Mouse (Mus musculus): ENCODE data around the gene Tspan11. TPM values are rescaled to one million over a fixed set of nuclear protein-coding genes. Genes with fewer than 3 reads are reported as not detected.

Tspan11 gene
- polyA plus RNA-seq, 1 experiment from 2014 or later: 9.8 TPM

DNA sequence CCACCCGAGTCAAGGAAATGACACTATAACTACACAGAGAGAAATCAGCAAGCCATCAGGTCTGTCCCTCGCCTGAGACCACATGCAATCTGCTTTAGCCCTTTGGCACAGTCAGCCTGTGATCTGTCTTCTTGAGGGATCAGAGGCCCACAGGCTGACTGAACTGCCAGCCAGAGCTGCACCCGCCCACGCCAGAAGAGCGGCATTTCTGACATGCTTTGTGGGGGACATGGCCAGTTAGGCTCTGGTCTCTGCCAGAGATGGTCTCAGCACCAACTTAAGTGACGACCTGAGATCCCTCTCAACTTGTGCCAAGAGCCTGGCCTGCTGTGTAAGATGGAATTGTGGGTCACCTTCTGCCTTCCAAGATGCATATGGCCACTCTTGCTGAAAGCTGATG is 89.3 kb downstream of the Tspan11 start:
- H3K36me3 ChIP-seq: no peaks in the 10 kb centered on the region
- ATAC-seq (ENCODE audit: low read depth): no peak
- no peak overlapping the region for H3K27ac ChIP-seq (replicated peaks)
- H3K9ac ChIP-seq: no peak overlapping the region
- H3K27me3 ChIP-seq: no peaks in the 10 kb centered on the region
- no peak overlapping the region for H3K4me2 ChIP-seq
- WGBS: 90% methylated on average over 6 of the region's 6 CpGs
- H3K9me3 ChIP-seq: no peaks in the 10 kb centered on the region
- peaks cover 66% of the 10 kb centered on the region for H3K4me1 ChIP-seq (replicated peaks)
- no peak overlapping the region for H3K4me3 ChIP-seq

DNA sequence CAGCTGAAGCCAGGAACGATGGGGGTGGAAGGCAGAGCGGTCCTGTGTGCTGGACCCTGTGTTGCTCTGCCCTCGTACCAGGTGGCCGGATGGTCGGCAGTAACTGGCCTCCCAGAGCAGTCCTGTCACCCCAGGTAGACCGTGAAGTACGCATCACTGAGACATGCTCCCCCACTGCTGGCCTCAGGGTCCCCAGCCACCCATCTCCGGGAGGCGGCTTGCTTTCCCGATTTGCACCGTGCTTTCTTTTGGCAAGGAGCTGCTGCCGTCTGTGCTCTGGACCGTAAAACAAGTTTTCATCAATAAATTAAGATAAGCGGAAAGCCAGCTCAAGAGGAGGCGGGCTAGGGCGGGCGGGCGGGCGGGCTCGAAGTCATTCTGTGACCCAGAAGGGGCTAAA is 91.6 kb downstream of the Tspan11 start:
- 0 out of 2 replicates have a peak, but pooled peaks have one; percentile 16 for ATAC-seq (ENCODE audit: low read depth)
- peaks cover 5% of the 10 kb centered on the region; the same call in 1 of the 2 replicates for H3K27me3 ChIP-seq
- peak overlapping the region; percentile 44 for H3K4me2 ChIP-seq
- no peaks in the 10 kb centered on the region for H3K9me3 ChIP-seq
- H3K27ac ChIP-seq (replicated peaks): peak overlapping the region; percentile 72
- H3K4me3 ChIP-seq: no peak overlapping the region
- 15% methylated on average over 20 of the region's 20 CpGs for WGBS
- peak overlapping the region; percentile 52; the same call in 1 of the 2 replicates for H3K9ac ChIP-seq
- no peaks in the 10 kb centered on the region for H3K36me3 ChIP-seq
- peaks cover 57% of the 10 kb centered on the region for H3K4me1 ChIP-seq (replicated peaks)

DNA sequence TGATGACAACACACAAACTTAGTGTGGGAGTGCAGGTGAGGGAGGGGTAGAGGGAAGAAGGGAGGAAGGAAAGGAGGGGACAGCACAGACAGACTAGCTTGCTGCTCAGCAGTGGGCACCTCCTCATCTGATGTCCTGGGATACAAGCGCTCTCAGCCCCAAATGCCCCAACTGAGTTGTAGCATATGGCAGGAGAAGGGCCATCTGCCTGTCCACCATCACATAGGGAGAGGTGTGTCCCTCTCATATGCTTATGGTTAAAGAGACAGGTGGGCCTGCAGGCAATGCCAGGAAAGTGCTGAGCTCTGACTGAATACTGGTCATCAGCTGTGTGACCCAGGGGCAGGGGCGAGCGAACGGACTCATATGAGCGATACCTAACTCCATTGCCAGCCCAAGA is 92.4 kb downstream of the Tspan11 start:
- Histone ChIP-seq H3K4me2 (no peak overlapping the region), H3K36me3 (no peaks in the 10 kb centered on the region), H3K27ac (replicated peaks) (no peak overlapping the region), H3K4me1 (replicated peaks) (peaks cover 48% of the 10 kb centered on the region), H3K9me3 (no peaks in the 10 kb centered on the region), H3K27me3 (peaks cover 6% of the 10 kb centered on the region; the same call in 1 of the 2 replicates), H3K4me3 (no peak overlapping the region), H3K9ac (no peak overlapping the region)
- ATAC-seq (ENCODE audit: low read depth): no peak
- 95% methylated on average over 5 of the region's 5 CpGs for WGBS

DNA sequence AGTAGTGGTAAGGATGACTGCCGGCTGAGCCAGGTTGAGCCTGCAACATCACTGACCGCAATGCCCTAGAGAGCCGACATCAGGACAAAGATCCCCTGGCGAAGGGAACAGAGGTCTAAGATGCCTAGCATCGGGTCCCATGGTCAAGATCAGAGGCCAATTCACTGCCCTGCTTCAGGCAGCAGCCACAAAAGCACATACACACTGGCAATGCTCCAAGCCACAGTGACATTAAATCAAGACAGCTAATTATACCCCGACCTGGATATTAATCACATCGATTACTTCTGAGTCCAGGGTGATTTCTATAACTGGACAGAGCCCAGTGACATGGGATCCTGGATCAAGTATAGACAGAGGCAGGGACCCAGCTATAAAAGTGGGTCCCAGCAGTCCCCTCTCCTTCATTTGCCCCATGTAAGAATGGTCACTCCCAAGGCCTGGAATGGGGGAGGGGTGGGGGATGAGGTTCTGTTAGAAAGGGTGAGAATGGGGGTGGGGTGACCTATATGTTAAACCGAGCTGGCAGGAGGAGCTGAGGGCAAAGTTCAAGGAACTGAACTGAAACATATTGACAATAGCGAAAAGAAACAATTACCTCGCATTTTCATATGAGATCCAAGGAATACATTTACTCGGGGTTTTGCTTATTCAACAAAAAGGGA is 93.1 kb downstream of the Tspan11 start:
- Histone ChIP-seq H3K4me2 (no peak overlapping the region), H3K36me3 (no peaks in the 10 kb centered on the region), H3K9me3 (no peaks in the 10 kb centered on the region), H3K4me3 (no peak overlapping the region), H3K27ac (replicated peaks) (no peak overlapping the region), H3K4me1 (replicated peaks) (peaks cover 48% of the 10 kb centered on the region), H3K27me3 (peaks cover 6% of the 10 kb centered on the region; the same call in 1 of the 2 replicates), H3K9ac (no peak overlapping the region)
- 52% methylated on average over 11 of the region's 11 CpGs for WGBS
- no peak for ATAC-seq (ENCODE audit: low read depth)

DNA sequence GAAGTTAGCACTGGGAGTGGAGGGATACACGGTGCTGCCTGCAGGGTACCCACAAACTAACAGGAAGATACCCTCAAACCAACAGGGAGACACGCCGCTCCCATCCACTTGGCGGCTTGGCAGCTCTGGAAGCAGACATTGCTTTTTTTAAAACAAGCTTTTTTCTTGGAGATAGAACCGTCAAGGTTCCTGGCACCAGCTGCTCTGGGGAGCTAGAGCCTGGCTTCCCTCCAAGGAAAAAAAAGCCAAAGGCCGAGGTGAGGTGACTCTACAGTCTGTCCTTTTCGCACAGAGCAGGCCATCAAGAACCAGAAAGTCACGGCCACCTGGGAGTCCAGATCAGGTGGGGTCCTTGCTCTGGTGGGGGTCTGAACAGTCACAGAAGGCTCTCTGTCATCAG is 93.8 kb downstream of the Tspan11 start:
- peaks cover 6% of the 10 kb centered on the region; the same call in 1 of the 2 replicates for H3K27me3 ChIP-seq
- H3K4me1 ChIP-seq (replicated peaks): peaks cover 53% of the 10 kb centered on the region
- no peak for ATAC-seq (ENCODE audit: low read depth)
- WGBS: 62% methylated on average over 8 of the region's 8 CpGs
- no peak overlapping the region for H3K27ac ChIP-seq (replicated peaks)
- H3K4me3 ChIP-seq: no peak overlapping the region
- H3K36me3 ChIP-seq: no peaks in the 10 kb centered on the region
- H3K9me3 ChIP-seq: no peaks in the 10 kb centered on the region
- H3K4me2 ChIP-seq: no peak overlapping the region
- no peak overlapping the region for H3K9ac ChIP-seq

DNA sequence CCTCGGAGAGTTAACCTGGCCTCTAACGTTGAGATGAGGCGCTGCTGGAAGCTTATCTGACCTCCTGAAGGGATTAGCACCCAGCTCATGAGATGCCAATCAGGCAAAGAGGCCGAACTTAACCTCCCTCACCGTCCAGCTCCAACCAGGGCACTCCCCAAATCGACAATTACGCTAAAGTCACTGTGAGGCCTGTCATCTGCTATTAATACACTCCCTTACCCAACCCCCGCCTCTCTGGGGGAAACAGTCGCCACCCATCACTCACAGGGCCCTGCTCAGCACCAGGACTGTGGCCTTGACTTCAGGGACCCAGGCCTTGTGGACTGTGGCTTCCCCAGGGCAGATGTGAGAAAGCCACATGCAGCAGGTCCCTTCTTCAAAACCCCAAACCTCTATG is 99.0 kb downstream of the Tspan11 start:
- ATAC-seq (ENCODE audit: low read depth): no peak
- 70% methylated on average over 9 of the region's 9 CpGs for WGBS

DNA sequence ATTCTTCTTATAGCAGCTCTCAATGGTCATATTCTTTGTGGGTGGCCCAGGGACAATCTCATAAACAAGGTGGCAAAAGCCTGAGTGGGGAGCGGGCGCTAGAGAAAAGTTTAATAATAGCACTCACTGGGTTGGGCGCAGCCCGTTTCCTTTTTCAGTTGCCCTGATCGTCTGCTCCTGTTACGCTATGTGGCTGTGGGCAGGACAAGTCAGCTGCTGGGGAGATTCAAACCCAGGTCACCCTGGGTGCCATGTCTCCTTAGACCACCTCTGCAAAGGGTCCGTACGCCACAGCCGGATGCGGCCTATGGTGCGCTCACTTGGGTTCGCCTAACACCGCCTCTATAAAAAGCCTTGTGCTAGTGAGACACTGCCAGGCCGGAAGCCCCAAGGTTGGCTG is 100.0 kb downstream of the Tspan11 start:
- Histone ChIP-seq H3K27me3 (peaks cover 6% of the 10 kb centered on the region; the same call in 1 of the 2 replicates), H3K9ac (no peak overlapping the region), H3K4me1 (replicated peaks) (peaks cover 31% of the 10 kb centered on the region), H3K36me3 (no peaks in the 10 kb centered on the region), H3K9me3 (no peaks in the 10 kb centered on the region), H3K4me2 (no peak overlapping the region), H3K4me3 (no peak overlapping the region), H3K27ac (replicated peaks) (no peak overlapping the region)
- 93% methylated on average over 14 of the region's 14 CpGs for WGBS
- ATAC-seq (ENCODE audit: low read depth): no peak

More for the DNA sequence above, 99.0 kb downstream of the Tspan11 start:
- Histone ChIP-seq H3K4me1 (replicated peaks) (peaks cover 36% of the 10 kb centered on the region), H3K9me3 (no peaks in the 10 kb centered on the region), H3K9ac (no peak overlapping the region), H3K27ac (replicated peaks) (no peak overlapping the region), H3K4me3 (no peak overlapping the region), H3K36me3 (no peaks in the 10 kb centered on the region), H3K4me2 (no peak overlapping the region), H3K27me3 (peaks cover 6% of the 10 kb centered on the region; the same call in 1 of the 2 replicates)

DNA sequence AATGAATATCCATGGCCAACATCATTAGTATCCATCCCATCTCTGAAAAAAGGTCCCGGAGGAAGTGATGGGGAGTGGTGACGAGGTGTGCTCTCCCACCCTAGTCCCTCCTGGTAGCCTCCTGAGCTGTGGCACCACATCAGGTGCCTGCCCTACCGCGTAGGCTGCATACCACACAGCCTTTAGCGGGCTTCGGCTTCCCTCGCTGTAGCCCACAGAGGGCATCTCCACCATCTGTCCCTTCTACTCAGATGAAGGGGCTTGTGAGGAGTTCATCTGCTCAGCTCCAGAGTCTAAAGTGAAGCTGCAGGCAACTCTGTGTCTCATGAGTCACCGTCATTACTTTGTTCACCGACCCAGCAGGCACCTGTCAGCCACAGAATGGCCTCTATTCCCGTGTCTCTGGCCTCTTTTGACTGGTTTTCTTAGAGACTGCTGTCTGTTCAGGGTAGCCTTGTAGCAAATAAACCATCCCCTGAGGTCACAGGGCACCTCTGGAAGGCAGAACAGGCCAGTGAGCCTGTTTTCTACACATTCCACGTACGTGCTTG is 101.6 kb downstream of the Tspan11 start:
- Histone ChIP-seq H3K4me3 (no peak overlapping the region), H3K27me3 (no peaks in the 10 kb centered on the region), H3K36me3 (no peaks in the 10 kb centered on the region), H3K27ac (replicated peaks) (no peak overlapping the region), H3K4me2 (no peak overlapping the region), H3K9me3 (no peaks in the 10 kb centered on the region), H3K9ac (no peak overlapping the region), H3K4me1 (replicated peaks) (peaks cover 36% of the 10 kb centered on the region)
- WGBS: 69% methylated on average over 12 of the region's 12 CpGs
- ATAC-seq (ENCODE audit: low read depth): no peak

DNA sequence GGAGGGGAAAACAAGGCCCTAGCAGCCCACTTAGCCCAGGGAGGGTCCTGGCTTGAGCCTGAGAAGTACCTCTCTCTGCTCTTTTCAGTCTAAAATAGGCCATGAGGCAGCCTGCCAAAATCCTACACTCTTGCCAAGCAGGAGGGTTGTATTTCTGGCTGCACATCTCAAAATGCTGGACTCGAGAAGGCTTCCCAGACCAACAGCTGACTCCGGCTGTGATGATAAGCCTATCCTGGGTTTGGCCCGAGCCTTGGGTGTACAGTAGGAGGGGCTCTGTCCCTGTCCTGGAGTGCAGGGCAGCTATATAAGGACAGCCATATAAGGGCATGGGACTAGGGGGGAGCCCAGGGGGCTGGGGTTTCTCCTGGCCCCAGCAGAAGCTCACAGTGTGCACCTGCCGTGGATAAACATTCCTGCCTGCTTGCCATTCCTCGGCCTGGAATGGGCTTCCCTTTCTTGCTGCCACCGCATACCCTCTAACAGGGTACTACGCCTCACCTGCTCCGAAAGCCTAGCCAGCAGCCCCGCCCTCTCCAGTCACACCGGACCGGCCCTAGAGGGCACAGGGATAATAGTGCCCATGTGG is 102.3 kb downstream of the Tspan11 start:
- no peak overlapping the region for H3K9ac ChIP-seq
- peak; percentile 46; the same call in 1 of the 2 replicates for ATAC-seq (ENCODE audit: low read depth)
- whole genome bisulfite sequencing: 70% methylated on average over 11 of the region's 11 CpGs
- no peaks in the 10 kb centered on the region for H3K36me3 ChIP-seq
- H3K4me1 ChIP-seq (replicated peaks): peaks cover 36% of the 10 kb centered on the region
- H3K4me3 ChIP-seq: no peak overlapping the region
- no peak overlapping the region for H3K27ac ChIP-seq (replicated peaks)
- no peak overlapping the region for H3K4me2 ChIP-seq
- no peaks in the 10 kb centered on the region for H3K27me3 ChIP-seq
- no peaks in the 10 kb centered on the region for H3K9me3 ChIP-seq

DNA sequence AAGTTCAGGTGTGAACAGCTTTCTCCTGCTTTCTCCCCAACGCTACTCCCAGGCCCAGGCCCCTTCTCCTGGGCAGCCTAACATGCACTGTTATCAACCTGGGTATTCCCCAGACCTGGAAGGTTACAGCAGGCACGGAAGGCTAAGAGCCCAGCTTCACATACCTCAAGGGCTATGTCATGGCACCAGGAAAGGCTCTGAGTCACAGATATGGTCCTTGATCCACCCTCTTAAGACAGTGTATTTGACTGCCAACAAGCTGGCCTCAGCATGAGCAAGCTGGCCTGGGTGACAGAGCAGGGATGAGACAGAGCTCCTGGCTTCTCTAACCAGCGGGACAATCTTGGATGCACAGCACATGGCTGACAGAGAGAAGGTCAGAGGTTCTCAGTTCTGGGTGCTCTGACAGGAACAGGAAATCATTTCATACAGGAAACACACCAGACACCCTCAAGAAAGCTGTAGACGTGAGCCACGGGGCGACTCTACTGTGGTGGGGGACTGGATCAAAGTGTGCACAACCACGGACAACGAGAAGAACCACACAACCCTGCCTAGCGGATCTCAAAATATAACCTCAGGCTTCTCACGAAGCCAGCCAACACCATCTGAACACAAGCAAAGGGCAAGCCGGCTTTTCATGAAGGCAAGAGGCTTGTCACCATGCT is 104.3 kb downstream of the Tspan11 start:
- no peaks in the 10 kb centered on the region for H3K9me3 ChIP-seq
- H3K4me3 ChIP-seq: no peak overlapping the region
- no peak overlapping the region for H3K27ac ChIP-seq (replicated peaks)
- no peaks in the 10 kb centered on the region for H3K27me3 ChIP-seq
- ATAC-seq (ENCODE audit: low read depth): no peak
- no peak overlapping the region for H3K9ac ChIP-seq
- H3K4me1 ChIP-seq (replicated peaks): peaks cover 25% of the 10 kb centered on the region
- H3K4me2 ChIP-seq: no peak overlapping the region
- H3K36me3 ChIP-seq: no peaks in the 10 kb centered on the region
- WGBS: 91% methylated on average over 11 of the region's 11 CpGs

DNA sequence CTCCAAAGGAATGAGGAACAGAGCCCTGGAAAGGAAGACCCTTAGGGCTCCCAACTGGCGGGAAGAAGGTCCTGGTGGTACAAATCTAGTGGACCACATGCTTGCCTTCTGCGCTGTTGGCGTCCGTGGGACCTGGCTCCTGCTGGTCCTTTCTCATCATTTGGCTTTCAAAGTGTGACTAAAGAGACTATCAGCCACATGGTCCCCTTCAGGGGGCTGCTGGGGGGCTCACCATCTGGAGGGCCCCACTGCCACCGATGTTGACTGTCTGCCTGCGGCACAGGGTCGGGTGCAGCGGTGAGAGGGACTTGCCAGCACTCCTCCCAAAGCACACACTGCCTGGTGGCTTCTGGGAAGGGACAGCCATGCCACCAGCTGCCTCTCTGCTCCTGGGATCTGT is 105.6 kb downstream of the Tspan11 start:
- H3K9me3 ChIP-seq: no peaks in the 10 kb centered on the region
- H3K4me2 ChIP-seq: no peak overlapping the region
- ATAC-seq (ENCODE audit: low read depth): no peak
- H3K4me1 ChIP-seq (replicated peaks): peaks cover 25% of the 10 kb centered on the region
- no peak overlapping the region for H3K9ac ChIP-seq
- WGBS: 73% methylated on average over 8 of the region's 8 CpGs
- no peak overlapping the region for H3K4me3 ChIP-seq
- H3K36me3 ChIP-seq: no peaks in the 10 kb centered on the region
- no peaks in the 10 kb centered on the region for H3K27me3 ChIP-seq
- H3K27ac ChIP-seq (replicated peaks): no peak overlapping the region

DNA sequence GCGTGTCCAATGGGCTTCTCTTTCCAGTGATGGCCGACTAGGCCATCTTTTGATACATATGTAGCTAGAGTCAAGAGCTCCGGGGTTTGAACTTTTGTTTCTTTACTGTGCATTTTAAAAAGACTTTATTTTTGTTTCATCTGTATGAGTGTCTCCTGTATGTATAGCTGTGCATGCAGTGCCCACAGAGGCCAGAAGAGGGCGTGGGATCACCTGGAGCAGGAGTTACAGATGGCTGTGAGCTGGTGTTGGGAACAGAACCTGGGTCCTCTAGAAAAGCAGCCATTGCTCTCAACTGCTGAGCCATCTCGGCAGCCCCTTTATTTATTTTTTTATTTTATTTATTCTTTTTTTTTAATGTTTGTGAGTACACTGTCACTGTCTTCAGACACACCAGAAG is 109.5 kb downstream of the Tspan11 start:
- 81% methylated on average over 5 of the region's 5 CpGs for WGBS
- ATAC-seq (ENCODE audit: low read depth): no peak
- Histone ChIP-seq H3K4me2 (no peak overlapping the region), H3K9me3 (no peaks in the 10 kb centered on the region), H3K27ac (replicated peaks) (no peak overlapping the region), H3K4me3 (no peak overlapping the region), H3K9ac (no peak overlapping the region), H3K36me3 (no peaks in the 10 kb centered on the region), H3K4me1 (replicated peaks) (peaks cover 12% of the 10 kb centered on the region), H3K27me3 (no peaks in the 10 kb centered on the region)

Data from neural tube, embryonic 13.5 days (tissue).